Mouse (Mus musculus) brain, embryonic 14.5 days (tissue): ENCODE data around the gene Mrps33.

Experiments used
- CTCF ChIP-seq: fragments of 200-500 bp; IDR thresholded peaks from 2 replicates; pipeline ENCODE4 v1.5.1; 2012; ENCODE audit warnings: inconsistent platforms, mild to moderate bottlenecking, moderate library complexity, borderline replicate concordance; ENCODE audit not compliant: insufficient read depth, insufficient read length; ENCODE audit errors: extremely low read depth
- POLR2A ChIP-seq: fragments of 200-500 bp; IDR thresholded peaks from 2 replicates; pipeline ENCODE4 v1.6.1; 2012; ENCODE audit warnings: mild to moderate bottlenecking, inconsistent platforms, borderline replicate concordance; ENCODE audit not compliant: poor library complexity, insufficient read depth, insufficient read length, severe bottlenecking; ENCODE audit errors: extremely low read depth

- TF ChIP-seq CTCF, result no peak
- no peak for TF ChIP-seq POLR2A
These were observed 36.8 kb upstream of the Mrps33 start for GRCm38 (mm10) chr6:39847538-39847937.
